Mouse (Mus musculus): ENCODE data around the gene Gpd2. TPM values are rescaled to one million over a fixed set of nuclear protein-coding genes. Genes with fewer than 3 reads are reported as not detected.

Gene Gpd2
- polyA plus RNA-seq, 1 experiment = 220 TPM

GRCm38 (mm10) chr2:57297226-57297625, 59.8 kb downstream of the Gpd2 start:
- Histone ChIP-seq H3K4me3 (ENCODE audit: control insufficient read depth, low read depth, low read length) (no peak overlapping the region), H3K36me3 (ENCODE audit: control insufficient read depth, insufficient read depth, low read length) (no peaks in the 10 kb centered on the region), H3K27ac (ENCODE audit: control insufficient read depth, insufficient read depth, low read depth, low read length) (no peak overlapping the region), H3K27me3 (ENCODE audit: control insufficient read depth, insufficient read depth, low read length) (no peaks in the 10 kb centered on the region), H3K4me1 (ENCODE audit: control insufficient read depth, insufficient read depth, low read length) (no peaks in the 10 kb centered on the region)
- TF ChIP-seq POLR2A (IDR thresholded peaks at IDR 0.05; ENCODE audit: control insufficient read depth, low read depth, low read length) (no peak), CTCF (IDR thresholded peaks at IDR 0.05; ENCODE audit: control insufficient read depth, insufficient read depth, insufficient replicate concordance, low read depth, low read length) (no peak)

DNA sequence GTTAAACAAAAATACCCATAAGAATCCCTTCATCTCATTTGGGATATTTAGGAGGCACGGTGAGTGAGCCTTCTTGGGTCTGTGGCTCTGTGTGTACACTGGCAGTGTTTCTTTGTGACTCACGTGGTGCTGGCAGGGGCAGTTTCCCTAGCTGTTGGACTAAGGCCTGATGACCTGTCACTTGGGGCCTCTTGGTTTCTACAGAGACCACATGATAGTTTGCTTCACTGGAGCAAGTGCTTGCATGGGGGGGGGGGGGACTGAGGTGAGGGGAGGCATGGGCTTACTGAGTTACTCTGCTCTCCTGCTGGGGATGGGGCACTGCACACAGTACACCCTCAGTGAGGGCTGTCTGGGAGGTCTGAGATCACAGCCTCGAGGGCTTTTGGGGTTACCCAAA, 64.1 kb downstream of the Gpd2 start:
- no peak overlapping the region for H3K27ac ChIP-seq (ENCODE audit: control insufficient read depth, insufficient read depth, low read depth, low read length)
- H3K4me1 ChIP-seq (ENCODE audit: control insufficient read depth, insufficient read depth, low read length) = no peaks in the 10 kb centered on the region
- TF ChIP-seq POLR2A (IDR thresholded peaks at IDR 0.05; ENCODE audit: control insufficient read depth, low read depth, low read length) (no peak), CTCF (IDR thresholded peaks at IDR 0.05; ENCODE audit: control insufficient read depth, insufficient read depth, insufficient replicate concordance, low read depth, low read length) (no peak)
- no peaks in the 10 kb centered on the region for H3K27me3 ChIP-seq (ENCODE audit: control insufficient read depth, insufficient read depth, low read length)
- H3K36me3 ChIP-seq (ENCODE audit: control insufficient read depth, insufficient read depth, low read length) = no peaks in the 10 kb centered on the region
- H3K4me3 ChIP-seq (ENCODE audit: control insufficient read depth, low read depth, low read length) = no peak overlapping the region

GRCm38 (mm10) chr2:57304212-57304611, 66.8 kb downstream of the Gpd2 start:
- Histone ChIP-seq H3K27me3 (ENCODE audit: control insufficient read depth, insufficient read depth, low read length) (no peaks in the 10 kb centered on the region), H3K4me1 (ENCODE audit: control insufficient read depth, insufficient read depth, low read length) (no peaks in the 10 kb centered on the region), H3K27ac (ENCODE audit: control insufficient read depth, insufficient read depth, low read depth, low read length) (no peak overlapping the region), H3K36me3 (ENCODE audit: control insufficient read depth, insufficient read depth, low read length) (no peaks in the 10 kb centered on the region), H3K4me3 (ENCODE audit: control insufficient read depth, low read depth, low read length) (no peak overlapping the region)
- TF ChIP-seq CTCF (IDR thresholded peaks at IDR 0.05; ENCODE audit: control insufficient read depth, insufficient read depth, insufficient replicate concordance, low read depth, low read length) = no peak
- no peak for TF ChIP-seq POLR2A (IDR thresholded peaks at IDR 0.05; ENCODE audit: control insufficient read depth, low read depth, low read length)

DNA sequence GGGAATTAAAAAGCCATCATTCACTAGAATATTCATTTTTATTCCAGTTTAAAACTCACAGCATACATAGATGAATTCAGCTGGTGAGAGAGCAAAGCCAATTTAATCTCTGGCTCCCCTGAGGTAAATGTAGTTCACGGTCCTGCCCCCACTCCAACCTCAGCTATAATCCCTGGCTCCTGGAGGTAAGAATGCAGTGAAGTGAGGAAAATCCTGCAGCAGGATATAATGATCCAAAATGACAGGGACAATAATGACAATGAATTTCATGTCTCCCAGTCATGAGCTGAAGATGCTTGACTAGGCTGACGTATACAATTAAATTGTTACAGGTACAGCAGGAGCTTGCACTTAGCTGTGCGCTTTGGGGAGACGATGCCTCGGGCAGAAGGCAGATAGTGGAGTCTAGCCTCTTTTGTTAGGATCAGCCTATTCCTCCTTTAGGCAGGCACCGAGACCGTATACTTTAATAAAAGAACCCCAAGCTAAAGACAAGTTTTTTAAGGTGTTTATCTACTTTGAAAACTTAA, 74.9 kb downstream of the Gpd2 start:
- Histone ChIP-seq H3K27ac (ENCODE audit: control insufficient read depth, insufficient read depth, low read depth, low read length) (no peak overlapping the region), H3K4me1 (ENCODE audit: control insufficient read depth, insufficient read depth, low read length) (no peaks in the 10 kb centered on the region), H3K36me3 (ENCODE audit: control insufficient read depth, insufficient read depth, low read length) (no peaks in the 10 kb centered on the region), H3K4me3 (ENCODE audit: control insufficient read depth, low read depth, low read length) (no peak overlapping the region), H3K27me3 (ENCODE audit: control insufficient read depth, insufficient read depth, low read length) (no peaks in the 10 kb centered on the region)
- TF ChIP-seq CTCF (IDR thresholded peaks at IDR 0.05; ENCODE audit: control insufficient read depth, insufficient read depth, insufficient replicate concordance, low read depth, low read length) = no peak
- TF ChIP-seq POLR2A (IDR thresholded peaks at IDR 0.05; ENCODE audit: control insufficient read depth, low read depth, low read length) = no peak

DNA sequence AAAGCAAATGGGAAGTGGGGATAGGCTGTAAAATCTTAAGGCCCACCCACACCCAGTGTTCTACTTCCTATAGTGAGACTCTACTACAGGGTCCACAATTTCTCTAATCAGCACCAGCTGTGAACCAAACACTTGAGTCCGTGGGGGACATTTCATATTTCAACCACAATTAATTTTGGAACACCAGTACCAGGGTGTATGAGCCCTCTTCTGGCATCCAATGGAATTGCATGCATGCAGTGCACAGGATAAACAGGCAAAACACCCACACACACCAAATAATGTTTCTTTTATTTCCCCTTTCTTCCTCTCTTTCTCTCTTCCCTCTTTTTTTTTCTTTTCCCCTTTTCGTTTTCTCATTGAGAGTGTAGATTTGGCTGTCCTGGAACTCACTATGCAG, 78.6 kb downstream of the Gpd2 start:
- Histone ChIP-seq H3K4me1 (ENCODE audit: control insufficient read depth, insufficient read depth, low read length) (no peaks in the 10 kb centered on the region), H3K4me3 (ENCODE audit: control insufficient read depth, low read depth, low read length) (no peak overlapping the region), H3K27ac (ENCODE audit: control insufficient read depth, insufficient read depth, low read depth, low read length) (no peak overlapping the region), H3K27me3 (ENCODE audit: control insufficient read depth, insufficient read depth, low read length) (no peaks in the 10 kb centered on the region), H3K36me3 (ENCODE audit: control insufficient read depth, insufficient read depth, low read length) (no peaks in the 10 kb centered on the region)
- no peak for TF ChIP-seq CTCF (IDR thresholded peaks at IDR 0.05; ENCODE audit: control insufficient read depth, insufficient read depth, insufficient replicate concordance, low read depth, low read length)
- no peak for TF ChIP-seq POLR2A (IDR thresholded peaks at IDR 0.05; ENCODE audit: control insufficient read depth, low read depth, low read length)

- no peak overlapping the region for H3K4me3 ChIP-seq (ENCODE audit: control insufficient read depth, low read depth, low read length)
- no peaks in the 10 kb centered on the region for H3K36me3 ChIP-seq (ENCODE audit: control insufficient read depth, insufficient read depth, low read length)
- no peak overlapping the region for H3K27ac ChIP-seq (ENCODE audit: control insufficient read depth, insufficient read depth, low read depth, low read length)
- no peaks in the 10 kb centered on the region for H3K4me1 ChIP-seq (ENCODE audit: control insufficient read depth, insufficient read depth, low read length)
- TF ChIP-seq POLR2A (IDR thresholded peaks at IDR 0.05; ENCODE audit: control insufficient read depth, low read depth, low read length) = no peak
- no peak for TF ChIP-seq CTCF (IDR thresholded peaks at IDR 0.05; ENCODE audit: control insufficient read depth, insufficient read depth, insufficient replicate concordance, low read depth, low read length)
- H3K27me3 ChIP-seq (ENCODE audit: control insufficient read depth, insufficient read depth, low read length) = no peaks in the 10 kb centered on the region
Observed at GRCm38 (mm10) chr2:57318336-57318735, 80.9 kb downstream of the Gpd2 start.

DNA sequence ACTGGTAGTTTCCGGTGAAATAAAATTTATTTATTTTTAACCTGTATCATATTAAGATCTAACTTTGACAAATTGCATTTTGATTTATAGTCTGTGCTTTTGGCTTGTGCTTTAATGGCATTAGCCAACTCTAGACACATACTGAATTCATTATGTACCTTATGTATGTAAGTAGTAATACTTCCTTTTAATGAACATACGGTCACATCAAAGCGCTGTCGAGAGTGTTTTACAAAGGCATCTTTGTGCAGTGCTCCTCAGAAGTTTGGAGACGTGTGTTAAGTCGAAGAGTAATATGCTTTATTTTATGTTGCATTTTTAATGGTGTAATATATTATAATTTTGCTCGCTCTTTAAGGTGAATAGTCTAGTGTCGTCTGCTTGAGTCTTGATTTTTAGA, 88.7 kb downstream of the Gpd2 start:
- H3K4me3 ChIP-seq (ENCODE audit: control insufficient read depth, low read depth, low read length) = no peak overlapping the region
- H3K27ac ChIP-seq (ENCODE audit: control insufficient read depth, insufficient read depth, low read depth, low read length) = no peak overlapping the region
- H3K27me3 ChIP-seq (ENCODE audit: control insufficient read depth, insufficient read depth, low read length) = no peaks in the 10 kb centered on the region
- no peaks in the 10 kb centered on the region for H3K4me1 ChIP-seq (ENCODE audit: control insufficient read depth, insufficient read depth, low read length)
- TF ChIP-seq CTCF (IDR thresholded peaks at IDR 0.05; ENCODE audit: control insufficient read depth, insufficient read depth, insufficient replicate concordance, low read depth, low read length) = no peak
- no peak for TF ChIP-seq POLR2A (IDR thresholded peaks at IDR 0.05; ENCODE audit: control insufficient read depth, low read depth, low read length)
- H3K36me3 ChIP-seq (ENCODE audit: control insufficient read depth, insufficient read depth, low read length) = no peaks in the 10 kb centered on the region

GRCm38 (mm10) chr2:57329327-57329726, 91.9 kb downstream of the Gpd2 start:
- H3K4me1 ChIP-seq (ENCODE audit: control insufficient read depth, insufficient read depth, low read length) = no peaks in the 10 kb centered on the region
- H3K27me3 ChIP-seq (ENCODE audit: control insufficient read depth, insufficient read depth, low read length) = no peaks in the 10 kb centered on the region
- H3K4me3 ChIP-seq (ENCODE audit: control insufficient read depth, low read depth, low read length) = no peak overlapping the region
- H3K27ac ChIP-seq (ENCODE audit: control insufficient read depth, insufficient read depth, low read depth, low read length) = no peak overlapping the region
- H3K36me3 ChIP-seq (ENCODE audit: control insufficient read depth, insufficient read depth, low read length) = no peaks in the 10 kb centered on the region
- TF ChIP-seq POLR2A (IDR thresholded peaks at IDR 0.05; ENCODE audit: control insufficient read depth, low read depth, low read length) (no peak), CTCF (IDR thresholded peaks at IDR 0.05; ENCODE audit: control insufficient read depth, insufficient read depth, insufficient replicate concordance, low read depth, low read length) (no peak)
